Mouse (Mus musculus) cortical plate, adult 2 months (tissue): ENCODE measurements around the gene Mospd1.

Experiments
- CTCF ChIP-seq: fragments of 200-500 bp; IDR thresholded peaks from 2 replicates; pipeline ENCODE4 v1.5.1; 2011; ENCODE audit warnings: mild to moderate bottlenecking, control low read depth, low read length; ENCODE audit not compliant: insufficient read depth; ENCODE audit errors: extremely low read depth
- POLR2A ChIP-seq: fragments of 200-500 bp; IDR thresholded peaks from 2 replicates; pipeline ENCODE4 v1.6.1; 2011; ENCODE audit warnings: mild to moderate bottlenecking, low read length, control low read depth; ENCODE audit not compliant: insufficient read depth; ENCODE audit errors: extremely low read depth

- TF ChIP-seq CTCF (no peak), POLR2A (peak; percentile 93)
Observed at GRCm38 (mm10) chrX:53370366-53370740, at the start of gene Mospd1.
